Mouse (Mus musculus): ENCODE results near the gene Dlgap4.

The Dlgap4 gene

DNA sequence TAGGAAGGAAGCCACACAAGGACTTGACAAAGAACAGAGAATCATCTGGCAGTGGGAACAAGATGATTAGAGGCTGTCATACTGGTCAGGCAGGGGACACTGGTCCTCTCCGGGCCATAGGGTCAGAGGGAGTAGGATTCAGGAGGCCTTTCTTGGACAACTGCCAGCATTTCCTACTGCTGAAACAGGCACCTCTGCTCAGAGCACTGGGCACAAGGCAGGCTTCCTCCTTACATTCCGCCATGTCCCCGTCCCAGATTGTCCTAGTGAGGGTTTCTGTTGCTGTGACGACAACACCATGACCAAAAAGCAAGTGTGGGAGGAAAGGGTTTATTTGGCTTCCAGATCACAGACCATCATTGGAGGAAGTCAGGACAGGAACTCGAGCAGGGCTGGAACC lies 105.3 kb downstream of the Dlgap4 start:
- DNase-seq, result peak in 1 of 2 experiments; percentile 62

DNA sequence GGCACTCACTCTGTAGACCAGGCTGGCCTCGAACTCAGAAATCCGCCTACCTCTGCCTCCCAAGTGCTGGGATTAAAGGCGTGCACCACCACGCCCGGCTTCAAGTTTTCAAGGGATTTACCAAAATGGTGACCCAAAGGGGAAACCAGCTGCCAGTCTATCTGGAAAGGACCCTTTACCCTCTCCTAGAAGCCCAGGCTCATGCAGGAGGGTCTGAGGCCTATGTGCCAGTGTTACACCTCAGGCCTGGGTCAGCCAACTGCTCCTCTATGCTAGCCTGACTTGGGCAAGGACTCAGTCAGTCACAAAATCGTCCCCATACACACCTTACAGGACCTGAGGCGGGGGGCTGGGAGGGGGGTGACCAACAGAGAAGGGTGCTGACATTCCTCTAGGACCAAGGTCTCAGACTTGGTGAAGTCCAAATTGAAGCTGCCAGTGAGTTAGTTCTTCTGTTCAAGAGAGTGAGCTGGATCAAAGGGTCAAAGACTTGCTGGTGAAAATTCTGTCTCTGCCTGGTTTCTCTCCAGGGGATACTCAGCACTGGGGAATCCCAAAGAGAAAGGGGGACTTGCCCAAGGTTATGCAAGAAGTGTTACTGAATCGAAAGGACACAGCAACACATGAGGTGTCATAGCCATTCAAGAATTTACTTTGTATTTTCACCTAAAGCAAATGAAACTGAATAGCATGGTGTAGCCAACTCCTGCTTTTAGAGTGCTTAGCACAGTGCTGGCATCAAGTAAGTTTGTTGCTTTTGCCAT lies 106.2 kb downstream of the Dlgap4 start:
- peak in 1 of 2 experiments; percentile 28 for DNase-seq

DNA sequence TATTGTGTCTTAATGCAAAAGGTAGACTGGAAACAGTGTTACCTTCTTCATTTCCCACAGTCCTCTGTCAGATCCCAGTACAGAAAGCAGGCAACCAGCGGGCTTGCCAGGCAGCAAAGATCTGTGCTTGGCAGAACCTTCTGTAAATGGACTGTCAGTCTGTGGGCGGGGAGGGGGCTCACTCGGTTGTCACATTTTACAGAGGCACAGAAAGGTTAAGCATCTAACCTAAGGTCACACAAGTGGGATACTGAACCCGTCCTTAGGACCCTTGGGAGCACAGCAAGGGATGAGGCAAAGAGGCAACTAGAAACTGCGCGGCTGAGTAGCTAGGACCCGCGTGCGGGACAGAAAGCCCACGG lies 106.8 kb downstream of the Dlgap4 start:
- DNase-seq, result peak; percentile 70 to 79

DNA sequence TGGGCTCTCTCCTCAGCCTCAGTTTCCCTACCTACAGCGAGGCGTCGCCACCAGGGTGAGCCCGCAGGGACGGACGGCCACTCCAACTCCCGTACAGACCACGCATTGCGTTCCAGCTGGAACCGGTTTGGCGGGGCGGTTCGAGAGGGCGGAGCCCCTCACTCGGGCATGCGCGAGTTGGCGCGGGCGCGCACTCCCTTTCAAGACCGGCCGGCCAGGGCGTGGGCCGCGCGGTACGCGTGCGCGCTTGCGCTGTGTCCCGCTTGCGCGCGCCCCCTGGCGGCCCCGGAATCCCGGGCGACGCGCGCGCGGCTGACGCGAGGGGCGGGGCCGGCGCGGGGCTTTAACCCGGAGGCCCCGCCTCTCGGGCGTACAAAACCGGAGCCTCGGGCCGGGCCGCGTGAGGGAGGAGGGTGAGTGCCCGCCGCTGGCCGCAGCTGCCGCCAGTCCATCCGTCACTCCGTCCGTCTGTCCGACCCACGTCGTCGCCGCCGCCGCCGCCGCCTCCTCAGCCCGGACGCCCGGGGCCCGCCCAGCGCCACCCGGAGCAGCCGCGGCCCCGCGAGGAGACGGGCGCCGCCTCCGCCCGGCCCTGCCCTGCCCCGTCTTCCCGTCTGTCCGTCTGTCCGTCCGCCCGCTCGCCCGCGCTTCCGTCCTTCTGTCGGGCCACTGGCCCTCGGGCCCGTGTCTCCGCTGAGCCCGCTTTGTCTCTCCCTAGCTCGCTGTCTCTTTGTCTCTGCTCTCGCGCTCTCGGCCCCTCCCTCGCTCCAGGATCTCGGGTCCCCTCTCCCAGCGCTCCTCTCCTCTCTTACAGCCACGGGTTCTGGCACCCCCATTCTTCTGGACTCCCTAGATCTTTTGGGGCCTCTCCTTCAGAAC lies 107.4 kb downstream of the Dlgap4 start:
- peak; percentile 98 for DNase-seq

DNA sequence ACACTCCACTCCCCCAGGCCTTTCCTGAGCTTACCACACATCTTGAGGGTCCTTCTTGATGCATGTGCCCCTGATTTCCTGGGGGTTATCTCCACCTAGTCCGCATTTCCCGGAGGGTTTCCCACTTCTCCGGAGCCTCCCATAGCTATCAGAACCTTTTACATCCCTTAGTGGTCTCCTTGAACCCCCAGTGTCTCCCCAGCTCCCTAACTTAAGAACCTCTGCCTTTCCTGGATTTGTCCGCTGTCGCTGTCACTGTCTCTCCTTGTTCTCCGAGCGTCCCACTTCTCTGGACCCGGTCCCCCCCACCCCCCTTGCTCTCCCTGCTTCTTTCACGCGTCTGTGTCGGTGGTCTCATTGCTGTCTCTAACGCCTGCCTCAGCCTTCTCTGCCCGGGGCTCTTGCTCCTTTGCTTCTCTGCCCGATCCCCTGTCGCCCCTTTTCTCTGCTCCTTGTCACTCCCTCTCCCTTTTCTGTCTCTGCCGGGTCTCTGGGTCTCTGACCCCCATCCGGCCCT lies 108.1 kb downstream of the Dlgap4 start:
- DNase-seq, result no peak

DNA sequence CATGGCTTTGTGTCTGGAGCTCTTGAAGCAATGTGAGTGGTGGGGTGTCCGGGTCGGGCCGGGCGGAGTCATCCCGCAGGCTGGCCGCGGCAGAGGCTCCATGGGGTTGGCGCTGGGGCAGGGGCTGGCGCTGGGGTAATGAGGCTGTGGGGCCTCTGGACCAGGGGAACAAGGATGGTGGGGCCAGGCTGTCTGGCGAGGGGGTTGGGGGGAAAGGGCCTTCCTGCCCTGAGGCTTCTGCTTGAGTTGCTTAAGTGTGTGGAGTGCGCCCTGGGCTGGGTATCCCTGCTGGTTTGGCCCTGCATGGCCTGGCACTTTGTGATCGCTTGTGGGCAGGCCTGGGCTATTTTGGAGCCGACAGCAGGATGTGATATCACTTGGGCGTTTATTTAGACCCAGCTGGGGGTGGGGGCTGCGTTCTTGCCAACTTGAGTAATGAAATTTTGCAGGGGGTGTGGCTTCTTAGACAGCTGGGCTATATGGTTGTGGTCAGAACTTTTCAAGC lies 108.6 kb downstream of the Dlgap4 start:
- peak; percentile 59 to 67 for DNase-seq

DNA sequence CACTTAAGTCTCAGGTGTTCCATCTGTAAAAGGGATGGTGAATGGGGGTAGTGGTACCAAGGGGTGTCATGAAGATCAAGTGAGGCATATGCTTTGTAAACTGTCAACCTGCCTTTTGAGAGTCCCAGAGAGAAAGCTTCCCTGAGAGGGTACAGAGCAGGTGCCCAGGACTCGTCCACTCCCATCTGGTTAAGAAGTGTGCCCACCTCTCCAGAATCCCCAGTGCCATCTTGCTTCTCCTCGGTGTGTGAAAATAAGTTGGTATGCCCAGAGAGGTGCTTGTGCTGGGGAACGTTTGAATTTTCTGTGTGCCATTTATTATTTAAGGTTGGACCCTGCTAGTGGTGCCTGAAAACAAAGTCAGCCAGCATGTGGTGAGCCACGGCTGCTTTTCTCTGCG lies 109.2 kb downstream of the Dlgap4 start:
- no peak for DNase-seq

DNA sequence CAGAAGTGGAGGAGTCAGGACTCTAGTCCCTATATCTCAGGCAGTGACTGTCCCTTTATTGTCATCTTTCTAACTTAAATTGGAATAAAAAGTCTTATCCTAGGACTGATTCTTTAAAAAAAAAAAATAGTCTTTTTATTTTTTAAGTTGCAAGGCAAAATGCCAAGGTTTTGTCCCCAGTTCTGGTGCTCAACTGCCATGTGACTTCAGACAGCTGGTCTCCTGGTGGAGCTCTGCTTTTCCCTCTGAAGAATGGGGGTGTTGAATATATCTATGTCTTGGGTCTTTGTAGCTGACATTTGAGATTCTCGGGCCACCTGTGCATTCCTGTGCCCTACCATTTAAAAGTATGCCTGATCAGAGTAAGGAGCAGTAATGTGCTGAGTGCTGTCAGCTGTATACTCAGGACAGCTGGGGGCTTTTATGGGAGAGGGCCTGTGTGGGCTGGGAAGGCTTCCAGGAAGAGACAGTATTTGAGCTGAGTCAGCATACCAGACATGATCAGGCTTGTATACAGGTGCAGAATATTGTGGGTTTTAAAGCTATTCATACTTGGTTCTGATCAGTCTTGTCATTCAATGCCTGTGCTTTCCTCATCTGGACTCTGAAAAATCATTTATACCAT lies 110.5 kb downstream of the Dlgap4 start:
- no peak for DNase-seq

DNA sequence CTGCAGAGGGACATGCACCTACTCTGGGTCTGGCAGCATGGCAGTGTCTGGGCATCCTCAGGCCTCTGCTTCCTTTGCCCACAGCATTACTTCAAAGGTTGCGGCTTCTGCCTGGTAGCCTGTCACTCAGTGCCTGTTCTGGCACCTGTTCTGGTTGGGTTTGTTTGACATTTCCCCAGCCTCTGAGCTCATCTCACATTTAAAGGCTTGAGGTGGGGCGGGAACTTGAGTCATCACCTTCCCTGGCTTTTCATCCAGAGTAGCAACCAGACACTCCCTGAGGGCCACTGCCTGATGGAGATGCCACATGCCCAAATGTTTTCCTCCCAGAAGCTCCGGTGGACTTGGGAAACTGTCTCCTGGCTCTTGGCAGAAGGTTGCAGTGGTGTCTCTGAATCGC lies 111.4 kb downstream of the Dlgap4 start:
- no peak for DNase-seq

DNA sequence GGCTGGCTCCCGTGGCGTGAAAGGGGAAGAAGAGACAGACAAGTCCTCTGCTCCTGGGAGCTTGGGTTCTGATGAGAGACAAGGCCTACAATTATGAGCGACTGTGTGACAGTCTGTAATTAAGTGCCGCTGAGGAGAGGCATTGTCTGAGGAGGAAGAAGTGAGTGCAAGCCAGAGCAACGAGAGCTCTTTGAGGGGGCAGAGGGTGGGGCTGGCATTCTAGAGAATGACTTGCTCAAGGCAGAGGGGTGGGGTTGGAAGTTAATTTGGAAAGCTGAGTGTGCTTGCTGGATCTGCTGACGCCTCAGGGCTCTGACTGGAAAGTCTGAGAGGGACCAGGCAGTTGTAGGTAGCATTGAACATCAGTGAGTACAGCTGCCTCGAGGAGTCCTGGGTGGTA lies 112.8 kb downstream of the Dlgap4 start:
- DNase-seq, result no peak

DNA sequence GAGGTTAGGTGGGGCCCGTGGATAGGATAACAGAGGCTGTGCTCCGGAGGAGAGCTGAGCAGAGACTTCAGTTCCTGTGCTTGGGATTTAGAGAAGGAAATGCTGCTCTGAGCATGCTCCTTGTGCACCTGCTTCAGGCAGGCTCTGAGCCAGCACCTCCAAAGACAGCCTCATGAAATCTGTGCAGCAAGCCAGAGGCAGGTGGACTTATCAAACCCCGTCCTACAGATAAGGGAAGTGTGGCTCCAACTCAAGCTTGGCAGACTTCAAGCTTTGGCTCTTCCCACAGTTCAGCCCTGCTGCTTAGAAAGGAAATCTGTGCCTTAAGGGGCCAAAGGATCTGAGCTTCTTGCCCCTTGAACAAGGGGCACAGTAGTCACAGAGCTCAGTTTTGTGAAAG lies 113.4 kb downstream of the Dlgap4 start:
- peak; percentile 70 to 76 for DNase-seq

DNA sequence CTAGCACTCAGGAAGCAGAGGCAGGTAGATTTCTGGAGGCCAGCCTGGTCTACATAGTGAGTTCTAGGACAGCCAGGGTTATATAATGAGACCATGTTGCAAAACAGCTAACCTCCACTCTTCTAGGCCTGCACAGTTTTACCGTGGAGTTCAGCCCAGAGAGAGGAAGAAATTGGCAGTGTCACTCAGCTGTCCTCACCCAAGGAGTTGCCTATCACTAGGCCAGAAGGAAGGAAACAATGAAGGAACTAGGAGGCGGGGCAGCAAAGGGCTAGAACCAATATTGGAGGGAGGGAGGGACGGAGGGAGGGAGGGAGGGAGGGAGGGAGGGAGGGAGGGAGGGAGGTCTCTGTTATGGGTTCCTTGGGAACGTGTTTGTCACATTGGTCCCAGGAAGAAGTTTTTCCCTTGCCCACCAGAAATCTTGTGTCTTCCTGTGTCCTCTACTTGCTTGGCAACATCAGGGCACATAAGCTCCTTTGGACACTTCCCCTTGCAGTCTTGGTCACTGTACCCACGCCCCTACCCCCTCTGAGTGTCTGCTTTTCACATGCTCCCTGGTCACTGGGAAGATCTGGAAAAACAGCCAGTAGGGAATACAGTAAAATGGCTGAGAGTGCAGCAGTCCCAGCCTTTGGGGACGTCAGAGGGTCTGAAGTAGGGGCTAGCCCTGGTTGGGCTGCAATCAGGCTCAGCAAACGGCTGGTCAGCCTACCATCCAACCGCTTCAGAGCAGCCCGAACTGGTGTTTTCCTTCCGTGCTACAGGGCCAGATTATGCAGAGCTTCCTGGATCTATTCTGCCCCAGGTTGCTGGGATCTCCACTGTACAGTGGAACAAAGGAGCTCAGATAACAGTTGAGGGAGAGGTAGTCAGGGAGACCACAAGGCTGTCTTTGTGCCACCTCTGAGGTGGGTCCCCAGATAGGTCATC lies 116.3 kb downstream of the Dlgap4 start:
- no peak for DNase-seq

DNA sequence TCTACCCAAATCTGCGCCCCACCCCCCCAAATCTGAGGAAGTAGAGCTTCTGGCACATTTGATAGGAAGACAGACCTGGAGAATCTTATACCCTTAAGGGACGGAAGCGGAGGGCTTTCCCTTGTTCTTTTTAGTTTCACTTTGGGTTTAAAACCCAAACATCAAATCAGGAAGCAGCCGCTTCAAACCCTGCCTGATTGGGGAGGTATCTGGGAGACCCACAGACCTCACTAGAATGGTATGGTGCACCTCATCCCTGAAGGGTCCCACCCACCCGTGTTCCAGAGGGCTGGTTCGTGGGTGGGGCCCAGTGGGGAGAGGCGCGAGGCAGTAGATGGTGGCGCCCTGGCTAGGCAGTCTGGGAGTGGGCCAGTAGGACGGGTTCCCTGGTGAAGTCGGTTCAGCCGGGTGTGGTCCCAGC lies 117.0 kb downstream of the Dlgap4 start:
- DNase-seq, result no peak

DNA sequence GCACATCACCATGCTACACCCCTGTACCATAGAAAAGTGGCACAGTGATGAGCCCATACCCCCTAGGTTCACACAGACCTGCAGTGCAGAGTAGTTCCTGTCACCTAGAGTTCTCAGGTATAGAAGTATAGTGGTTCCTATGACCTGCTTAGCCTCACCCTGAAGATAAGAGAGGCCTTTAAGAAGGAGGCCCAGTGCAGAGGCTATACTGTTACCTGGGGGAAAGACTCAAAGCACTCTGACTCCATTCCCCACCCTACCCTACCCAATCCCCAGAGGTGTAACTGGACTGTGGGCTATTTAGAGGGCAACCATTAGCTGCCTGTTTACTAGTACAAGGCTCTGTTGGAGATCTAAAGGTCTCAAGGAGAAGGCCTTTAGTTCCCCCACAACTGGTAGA lies 118.1 kb downstream of the Dlgap4 start:
- no peak for DNase-seq

DNA sequence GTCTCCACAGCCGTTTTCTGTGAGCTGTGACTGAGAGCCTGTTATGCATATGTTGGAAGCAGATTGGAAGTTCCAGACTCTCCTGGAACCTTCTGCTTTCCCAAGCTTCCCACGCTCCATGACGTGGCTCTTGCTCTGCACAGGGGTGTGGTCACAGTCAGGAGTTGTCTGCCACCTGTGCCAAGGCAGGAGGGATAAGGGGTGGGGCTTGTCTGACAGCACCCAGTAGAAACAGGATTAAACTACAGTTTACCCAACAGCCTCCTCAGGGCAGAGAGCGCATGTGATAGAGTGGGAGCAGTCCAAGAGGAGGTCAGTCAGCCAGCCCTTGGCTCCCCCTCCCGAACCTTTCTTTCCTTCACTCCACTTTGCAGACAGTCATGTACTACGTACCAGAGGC lies 118.6 kb downstream of the Dlgap4 start:
- DNase-seq, result peak; percentile 50 to 64

DNA sequence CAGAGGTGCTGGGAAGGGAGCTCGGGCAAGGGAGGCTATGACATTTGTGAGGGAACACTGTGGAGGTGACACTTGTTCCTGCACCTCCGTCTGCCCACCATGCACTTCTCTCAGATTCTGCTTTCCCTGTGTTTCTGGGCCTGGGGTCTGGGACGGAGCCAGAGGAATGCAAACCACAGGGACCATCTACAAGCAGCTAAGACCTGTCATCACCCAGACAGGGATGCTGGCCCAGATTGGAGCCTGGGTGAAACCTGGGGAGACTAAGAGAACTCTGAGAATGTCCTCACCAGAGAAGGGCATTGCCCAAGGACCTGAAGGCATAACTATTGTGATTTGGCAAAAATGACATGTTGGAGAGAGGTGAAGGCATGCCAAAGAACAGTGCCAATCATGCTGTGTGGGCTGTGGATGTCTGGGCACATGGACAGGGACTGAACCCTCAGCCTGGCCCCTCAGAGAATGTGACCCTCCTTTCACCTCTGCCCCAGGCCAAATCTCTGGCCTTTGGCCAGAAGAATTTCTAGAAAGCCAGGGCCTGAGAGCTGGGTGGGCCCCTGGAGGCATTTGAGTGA lies 122.3 kb downstream of the Dlgap4 start:
- DNase-seq, result peak; percentile 77 to 80

DNA sequence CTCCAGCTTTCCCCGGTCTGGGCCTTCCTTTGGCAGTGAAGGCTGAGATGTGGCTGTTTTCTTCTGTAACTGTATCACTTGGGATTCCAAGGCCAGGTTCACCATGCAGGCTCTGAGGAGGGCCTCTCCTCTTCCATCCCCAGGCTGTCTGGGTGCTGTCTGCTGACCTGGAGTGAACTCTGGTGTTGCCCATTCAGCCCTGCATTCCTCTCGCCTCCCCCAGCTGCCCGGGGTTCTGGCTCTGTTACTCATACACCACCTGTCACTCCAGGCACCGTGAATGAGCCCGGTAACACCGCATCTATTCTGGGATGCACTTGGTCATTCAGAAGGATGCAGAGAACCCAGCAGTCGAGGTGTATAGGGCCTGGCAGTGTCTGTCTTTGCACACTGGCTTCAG lies 123.3 kb downstream of the Dlgap4 start:
- DNase-seq, result peak; percentile 58 to 76

DNA sequence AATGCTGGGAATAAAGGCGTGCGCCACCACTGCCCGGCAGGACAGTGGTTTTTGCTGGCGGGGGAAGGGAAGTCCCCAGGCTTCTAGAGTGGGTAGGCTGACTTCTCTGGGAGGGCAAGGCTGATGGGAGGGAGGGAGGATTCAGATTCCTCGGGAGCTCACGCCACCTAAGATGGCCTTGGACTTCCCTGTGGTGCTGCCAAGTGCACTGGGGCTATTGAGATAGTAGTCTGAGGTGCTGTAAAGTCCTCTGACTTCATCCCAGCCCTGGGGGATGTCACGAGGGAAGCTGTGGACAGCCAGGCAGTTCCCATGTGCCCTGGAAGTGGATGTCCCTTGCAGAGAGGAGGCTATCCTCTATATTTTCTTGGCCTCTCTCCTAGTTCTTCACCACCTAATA lies 124.5 kb downstream of the Dlgap4 start:
- DNase-seq, result no peak

DNA sequence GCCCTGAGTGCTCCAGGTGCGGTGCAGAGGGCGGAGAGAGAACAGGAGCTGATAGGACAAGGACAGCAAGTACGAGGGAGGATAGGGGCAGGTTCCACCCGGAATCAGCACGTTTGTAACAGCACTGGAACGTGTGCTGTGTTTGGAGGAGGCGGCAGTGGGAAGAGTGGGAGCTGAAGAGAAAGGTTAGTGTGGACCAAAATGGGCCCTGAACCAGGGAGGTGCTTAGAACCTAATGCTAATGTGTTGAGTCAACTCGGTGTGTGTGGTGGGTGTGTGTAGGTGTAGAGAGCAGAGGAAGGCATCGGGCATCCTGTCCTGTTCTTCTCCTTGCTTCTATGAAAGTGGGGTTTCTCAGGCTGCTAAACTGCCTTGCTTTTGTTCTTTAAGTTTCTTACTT lies 127.8 kb downstream of the Dlgap4 start:
- no peak for DNase-seq

DNA sequence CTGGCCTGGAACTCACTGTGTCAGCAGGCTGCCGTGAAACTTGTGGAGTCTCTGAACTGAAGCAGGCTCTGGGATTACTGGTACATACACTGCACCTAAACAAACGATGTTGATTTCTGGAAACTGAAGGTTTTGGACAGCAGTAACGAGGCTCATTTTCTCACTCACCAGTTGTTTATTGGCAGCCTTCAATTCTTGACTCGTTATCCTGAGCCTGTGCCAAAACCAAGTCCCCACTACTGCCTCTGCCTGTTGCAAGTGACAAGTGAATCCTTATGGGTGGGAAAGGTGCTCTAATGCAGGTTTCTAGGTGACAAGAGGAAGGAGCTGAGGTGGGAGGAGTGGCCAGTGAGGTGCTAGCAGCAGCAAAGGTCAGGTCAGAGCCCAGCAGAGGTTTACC lies 128.5 kb downstream of the Dlgap4 start:
- DNase-seq, result no peak

DNA sequence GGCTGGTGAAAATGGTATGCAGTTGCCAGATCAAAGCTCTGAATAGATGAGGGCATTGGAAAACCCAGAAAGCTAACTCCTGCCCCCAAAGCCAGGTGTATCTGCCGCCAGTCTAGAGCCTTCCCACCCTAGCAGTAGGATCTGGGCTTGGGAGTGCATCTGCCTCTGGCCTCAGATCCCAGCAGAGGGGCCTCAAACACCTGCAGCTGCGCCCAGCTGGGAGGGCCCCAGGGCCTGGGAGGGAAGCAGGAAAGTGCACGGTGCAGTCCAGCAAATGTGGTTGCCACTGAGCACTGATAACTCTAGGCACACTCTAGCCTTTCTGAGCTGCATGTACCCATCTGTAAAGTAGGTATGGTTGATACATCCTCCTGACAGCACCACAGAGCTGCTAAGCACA lies 129.7 kb downstream of the Dlgap4 start:
- no peak for DNase-seq

DNA sequence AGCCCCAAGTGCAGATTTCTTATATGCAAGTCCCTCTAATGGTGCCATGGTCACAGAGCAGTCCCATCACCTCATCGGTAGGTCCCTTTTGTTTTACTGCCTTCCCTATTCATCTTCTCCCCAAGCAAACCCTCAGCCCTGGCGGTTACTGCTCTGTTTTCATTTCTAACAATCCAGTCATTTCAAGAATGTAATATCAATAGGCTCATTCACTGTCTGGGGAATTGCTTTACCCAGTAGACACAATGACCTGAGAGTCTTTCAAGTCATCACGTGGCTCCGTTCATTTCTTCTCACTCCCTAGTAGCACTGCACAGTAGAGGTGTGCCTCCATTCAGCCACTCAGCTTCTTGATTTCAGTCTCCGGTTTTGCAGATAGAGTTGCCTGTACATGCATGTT lies 130.9 kb downstream of the Dlgap4 start:
- no peak for DNase-seq
